Mouse (Mus musculus) embryonic facial prominence, embryonic 11.5 days (tissue): ENCODE measurements at regions not wholly inside any gene's neighbourhood (a gene's known extent, or its start where the extent isn't known, plus 50 kb on each side); places are given as distances from the start of the nearest gene placed in this dataset.

Experiments
- ATAC-seq: fragments of 200-750 bp; cut with Nextera tagmentation; replicated peaks from 2 replicates; pipeline ENCODE4 v1.8.0; 2017; ENCODE audit warnings: low read depth; ENCODE audit not compliant: insufficient number of reproducible peaks, low FRiP score, low TSS enrichment
- DNase-seq: peaks from one replicate; pipeline ENCODE4 v3.0.0-alpha.2; 2015; ENCODE audit warnings: low spot score
- H3K27ac ChIP-seq: fragments of 300-500 bp; sonication (generic); replicated peaks from 2 replicates; pipeline ENCODE4 v1.5.1; 2014; ENCODE audit warnings: mild to moderate bottlenecking, low read depth, low read length, control low read depth
- H3K27me3 ChIP-seq: fragments of 300-500 bp; sonication (generic); 2 replicates; pipeline ENCODE4 v1.6.1; 2014; ENCODE audit warnings: mild to moderate bottlenecking, low read length, moderate library complexity, mixed read lengths; ENCODE audit not compliant: control insufficient read depth, insufficient read depth
- H3K36me3 ChIP-seq: fragments of 300-500 bp; sonication (generic); replicated peaks from 2 replicates; pipeline ENCODE4 v1.6.1; 2014; ENCODE audit warnings: low read depth, mild to moderate bottlenecking, low read length, moderate library complexity, mixed read lengths; ENCODE audit not compliant: control insufficient read depth, insufficient read depth
- H3K4me1 ChIP-seq: fragments of 300-500 bp; sonication (generic); 2 replicates; pipeline ENCODE4 v1.6.1; 2014; ENCODE audit warnings: low read length, mixed read lengths; ENCODE audit not compliant: control insufficient read depth, insufficient read depth
- H3K4me2 ChIP-seq: fragments of 300-500 bp; sonication (generic); 2 replicates; pipeline ENCODE4 v1.6.1; 2014; ENCODE audit warnings: low read depth, mild to moderate bottlenecking, control low read depth, low read length, moderate library complexity
- H3K4me3 ChIP-seq: fragments of 300-500 bp; sonication (generic); 2 replicates; pipeline ENCODE4 v1.5.1; 2014; ENCODE audit warnings: low read depth, low read length, control low read depth
- H3K9ac ChIP-seq: fragments of 300-500 bp; sonication (generic); replicated peaks from 2 replicates; pipeline ENCODE4 v1.6.1; 2014; ENCODE audit warnings: mild to moderate bottlenecking, control low read depth, low read length
- H3K9me3 ChIP-seq: fragments of 300-500 bp; sonication (generic); replicated peaks from 2 replicates; pipeline ENCODE4 v1.6.1; 2016; ENCODE audit warnings: mild to moderate bottlenecking, low read length, inconsistent platforms, mixed read lengths; ENCODE audit not compliant: control insufficient read depth
- WGBS: fragments of 180-500 bp; shearing (Covaris S2); extraction: QIAGEN DNeasy Blood & Tissue Kit; methylation state at CpG from one replicate; pipeline ENCODE4 v1.1.7; 2014; 5-methylcytosine and 5-hydroxymethylcytosine counted together

DNA sequence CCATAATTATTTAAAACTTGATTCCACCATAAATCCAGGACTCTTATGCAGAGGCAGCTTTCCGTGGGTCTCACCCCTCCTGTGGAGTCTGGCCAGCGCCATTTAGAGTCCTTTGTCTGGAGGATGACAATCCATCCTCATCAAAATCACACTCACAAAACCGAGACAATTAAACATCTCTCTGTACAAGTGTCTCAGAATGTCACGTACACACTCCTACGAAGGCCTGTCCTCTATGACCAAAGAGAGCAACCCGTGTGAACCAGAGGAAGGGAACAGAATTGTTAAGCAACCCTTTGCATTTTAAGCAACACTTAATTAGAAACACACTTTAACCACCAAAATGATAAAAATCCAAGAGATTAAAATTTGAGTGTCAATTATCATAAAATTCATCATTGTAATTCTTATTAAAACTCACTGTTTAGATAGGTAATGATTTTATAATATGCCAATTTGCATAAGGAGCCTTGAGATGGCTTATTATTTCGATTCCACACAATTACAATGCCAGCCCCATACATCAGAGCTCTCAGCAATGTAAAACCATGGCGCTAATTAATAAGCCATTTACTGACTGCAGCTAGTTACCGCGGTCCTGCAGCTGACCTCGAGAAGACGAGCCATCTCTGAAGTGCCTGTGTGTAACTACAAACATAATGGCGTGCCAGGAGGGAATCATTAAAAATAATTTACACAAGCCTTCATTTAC, 325.0 kb upstream of the Irx1 start:
- WGBS, result 36% methylated on average over 13 of the region's 13 CpGs
- H3K36me3 ChIP-seq, result no peaks in the 10 kb centered on the region
- H3K4me3 ChIP-seq, result no peak overlapping the region
- no peak overlapping the region for H3K27ac ChIP-seq
- no peak for ATAC-seq
- DNase-seq, result no peak
- H3K9ac ChIP-seq, result no peak overlapping the region
- no peaks in the 10 kb centered on the region for H3K9me3 ChIP-seq
- no peak overlapping the region for H3K4me2 ChIP-seq
- peaks cover 2% of the 10 kb centered on the region; the same call in 1 of the 2 replicates for H3K27me3 ChIP-seq
- no peaks in the 10 kb centered on the region; the same call in 1 of the 2 replicates for H3K4me1 ChIP-seq

DNA sequence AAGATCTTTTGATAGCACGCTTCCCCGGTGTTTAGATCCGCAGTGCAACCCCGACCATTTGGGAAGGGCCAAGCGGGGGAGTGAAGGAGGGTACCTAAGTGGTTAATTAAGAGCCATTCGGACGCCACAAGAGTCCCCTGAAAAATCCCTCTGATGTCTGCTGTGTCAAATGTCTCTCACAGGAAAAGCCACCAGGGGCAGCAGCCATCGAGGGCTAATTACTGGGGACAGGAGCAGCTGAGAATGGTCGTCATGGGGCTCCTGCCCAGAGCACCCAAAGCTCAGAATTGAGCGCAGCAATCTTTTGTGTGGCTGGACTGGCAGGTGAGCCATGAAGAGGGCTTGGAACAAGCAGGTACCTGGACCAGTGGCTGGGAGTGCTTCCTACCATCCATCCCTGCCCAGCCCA, 325.6 kb upstream of the Irx1 start:
- Histone ChIP-seq H3K9me3 (no peaks in the 10 kb centered on the region), H3K4me3 (no peak overlapping the region), H3K27me3 (peaks cover 2% of the 10 kb centered on the region; the same call in 1 of the 2 replicates), H3K4me2 (no peak overlapping the region), H3K9ac (no peak overlapping the region), H3K27ac (no peak overlapping the region), H3K36me3 (no peaks in the 10 kb centered on the region), H3K4me1 (no peaks in the 10 kb centered on the region; the same call in 1 of the 2 replicates)
- WGBS, result 5% methylated on average over 10 of the region's 10 CpGs
- DNase-seq (peak; percentile 29), ATAC-seq (0 out of 2 replicates have a peak, but pooled peaks have one; percentile 41)

DNA sequence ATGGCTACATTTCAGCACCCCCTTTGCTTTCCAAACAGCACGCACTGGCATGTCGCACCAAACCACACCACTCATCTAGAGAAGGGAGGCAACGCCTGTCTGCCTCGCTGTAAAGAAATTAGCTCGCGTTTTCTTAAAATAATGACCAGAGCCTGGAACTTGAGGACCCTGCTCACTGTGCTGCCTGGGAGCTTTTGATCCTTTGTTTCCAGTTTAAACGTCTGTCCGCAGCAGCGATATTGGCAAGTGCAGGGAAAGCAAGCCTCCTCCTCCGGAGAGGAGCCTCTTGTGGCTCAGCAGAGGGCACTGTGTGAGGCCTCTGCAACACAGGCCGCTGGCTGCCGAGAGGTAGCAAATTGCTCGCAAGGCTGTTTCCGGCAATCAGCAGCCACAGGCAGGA, 328.8 kb upstream of the Irx1 start:
- Histone ChIP-seq H3K4me1 (no peaks in the 10 kb centered on the region; the same call in 1 of the 2 replicates), H3K36me3 (no peaks in the 10 kb centered on the region), H3K9ac (no peak overlapping the region), H3K9me3 (no peaks in the 10 kb centered on the region), H3K27me3 (peaks cover 2% of the 10 kb centered on the region; the same call in 1 of the 2 replicates), H3K27ac (no peak overlapping the region), H3K4me2 (peak overlapping the region; percentile 13; the same call in 1 of the 2 replicates), H3K4me3 (no peak overlapping the region)
- ATAC-seq (no peak), DNase-seq (peak; percentile 75)
- WGBS, result 2% methylated on average over 14 of the region's 14 CpGs

DNA sequence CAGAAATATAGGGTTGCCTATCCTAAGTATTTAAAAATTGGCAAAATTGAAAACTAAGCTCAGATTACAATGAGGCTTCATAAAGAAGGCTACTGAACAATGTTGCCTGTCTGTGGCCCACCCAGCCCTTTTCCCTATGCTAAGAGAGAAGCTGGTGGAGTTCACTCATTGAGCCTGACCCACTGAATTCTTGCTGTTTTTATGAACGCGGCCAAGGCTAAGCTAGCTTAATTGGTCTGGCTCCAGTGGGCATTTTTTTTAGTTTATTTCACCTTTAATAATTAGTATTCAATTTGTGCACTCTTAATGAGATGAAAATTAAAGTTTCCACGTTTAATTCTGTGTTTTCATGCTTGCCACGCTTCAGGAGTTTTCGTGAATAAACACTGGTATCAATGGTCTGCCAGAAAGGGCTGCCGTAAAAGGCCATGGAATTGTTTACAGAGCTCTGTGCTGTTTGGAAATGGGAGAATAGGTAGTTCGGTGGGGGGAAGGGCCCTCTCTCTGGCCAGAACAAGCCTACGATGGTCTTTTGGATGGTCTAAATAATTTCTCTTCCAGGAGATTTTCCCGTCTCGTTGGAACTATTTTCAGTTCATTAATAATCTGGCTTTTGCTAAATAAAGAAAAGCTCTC, 329.7 kb upstream of the Irx1 start:
- H3K4me3 ChIP-seq, result no peak overlapping the region
- no peak overlapping the region for H3K9ac ChIP-seq
- peaks cover 2% of the 10 kb centered on the region; the same call in 1 of the 2 replicates for H3K27me3 ChIP-seq
- H3K9me3 ChIP-seq, result no peaks in the 10 kb centered on the region
- no peak overlapping the region for H3K4me2 ChIP-seq
- DNase-seq (no peak), ATAC-seq (no peak)
- no peaks in the 10 kb centered on the region; the same call in 1 of the 2 replicates for H3K4me1 ChIP-seq
- WGBS, result 21% methylated on average over 10 of the region's 10 CpGs
- no peaks in the 10 kb centered on the region for H3K36me3 ChIP-seq
- H3K27ac ChIP-seq, result no peak overlapping the region

DNA sequence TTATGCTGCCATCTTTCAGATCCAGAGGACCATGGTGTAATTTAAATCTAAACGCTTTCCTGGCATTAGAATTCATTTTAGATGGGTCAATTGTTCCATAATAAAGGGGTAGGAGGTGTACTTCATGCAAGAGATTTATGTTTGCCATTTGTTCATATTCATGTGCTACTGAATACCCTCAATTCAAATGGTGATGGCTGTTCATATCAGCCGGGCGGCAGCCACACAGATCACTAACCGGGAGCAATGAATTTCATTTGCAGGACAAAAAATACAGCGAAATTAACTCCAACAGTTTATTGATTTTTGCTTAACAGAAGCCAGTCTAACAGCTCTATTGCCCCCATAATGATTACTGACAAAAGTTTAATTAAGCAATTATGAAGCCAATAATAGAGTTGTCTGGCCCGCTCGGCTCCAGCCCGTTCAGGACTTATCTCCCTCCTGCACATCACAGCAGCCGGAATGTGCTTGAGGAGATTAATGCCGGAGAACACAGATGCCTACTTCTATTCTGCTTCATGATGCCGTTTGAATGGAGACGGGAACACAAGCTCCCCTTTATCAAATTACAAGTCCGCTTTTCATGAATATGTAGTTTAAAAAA, 330.3 kb upstream of the Irx2 start:
- H3K27ac ChIP-seq, result no peak overlapping the region
- H3K4me3 ChIP-seq, result no peak overlapping the region
- H3K4me2 ChIP-seq, result no peak overlapping the region
- WGBS, result 48% methylated on average over 13 of the region's 13 CpGs
- H3K27me3 ChIP-seq, result no peaks in the 10 kb centered on the region
- ATAC-seq, result no peak
- H3K9ac ChIP-seq, result no peak overlapping the region
- no peaks in the 10 kb centered on the region for H3K4me1 ChIP-seq
- no peak for DNase-seq
- no peaks in the 10 kb centered on the region for H3K36me3 ChIP-seq
- H3K9me3 ChIP-seq, result no peaks in the 10 kb centered on the region

DNA sequence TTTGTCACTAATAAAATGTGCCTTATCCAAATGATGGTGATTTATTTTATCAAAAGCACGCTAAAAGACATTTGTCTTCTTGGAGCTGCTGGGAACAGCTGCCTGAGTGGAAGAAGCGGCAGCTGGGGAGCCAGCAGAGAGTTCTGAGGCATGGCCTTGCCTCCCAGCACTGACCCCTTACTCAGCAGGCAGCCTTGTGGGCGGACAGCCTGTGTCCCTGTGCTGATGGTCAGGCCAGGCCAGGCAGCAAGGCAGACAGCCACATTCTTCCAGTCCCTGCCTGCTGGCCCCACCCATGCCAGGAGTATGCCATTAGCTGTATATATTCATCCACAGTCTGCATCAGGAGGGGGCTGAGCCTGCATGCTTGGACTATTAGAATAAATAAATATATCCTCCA, 329.0 kb upstream of the Irx2 start:
- H3K9me3 ChIP-seq, result no peaks in the 10 kb centered on the region
- ATAC-seq (no peak), DNase-seq (no peak)
- H3K27me3 ChIP-seq, result no peaks in the 10 kb centered on the region
- no peak overlapping the region for H3K4me3 ChIP-seq
- no peak overlapping the region for H3K9ac ChIP-seq
- no peaks in the 10 kb centered on the region for H3K36me3 ChIP-seq
- no peak overlapping the region for H3K27ac ChIP-seq
- no peak overlapping the region for H3K4me2 ChIP-seq
- no peaks in the 10 kb centered on the region for H3K4me1 ChIP-seq
- WGBS, result 31% methylated on average over 3 of the region's 3 CpGs

DNA sequence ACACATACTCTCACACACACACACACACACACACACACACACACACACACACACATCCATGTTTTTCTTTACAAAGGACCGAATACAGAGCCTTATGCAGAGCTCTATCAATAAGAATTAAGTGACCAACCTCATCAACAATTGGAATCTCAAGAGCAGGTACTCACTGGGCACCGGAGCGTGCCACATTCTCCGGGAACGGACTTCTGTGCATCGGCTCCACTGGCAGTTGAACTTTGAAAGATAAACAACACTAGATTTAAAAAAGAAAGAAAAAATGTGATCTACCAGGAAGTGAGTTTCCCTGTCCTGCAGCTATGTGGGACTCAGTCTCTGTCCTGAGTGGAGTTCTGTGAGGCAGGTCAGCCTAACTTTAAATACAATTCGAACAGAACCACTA, 327.5 kb upstream of the Irx2 start:
- Histone ChIP-seq H3K4me2 (no peak overlapping the region), H3K36me3 (no peaks in the 10 kb centered on the region), H3K9ac (no peak overlapping the region), H3K4me3 (no peak overlapping the region), H3K9me3 (no peaks in the 10 kb centered on the region), H3K4me1 (no peaks in the 10 kb centered on the region), H3K27ac (no peak overlapping the region), H3K27me3 (no peaks in the 10 kb centered on the region)
- 79% methylated on average over 7 of the region's 7 CpGs for WGBS
- DNase-seq (no peak), ATAC-seq (no peak)

DNA sequence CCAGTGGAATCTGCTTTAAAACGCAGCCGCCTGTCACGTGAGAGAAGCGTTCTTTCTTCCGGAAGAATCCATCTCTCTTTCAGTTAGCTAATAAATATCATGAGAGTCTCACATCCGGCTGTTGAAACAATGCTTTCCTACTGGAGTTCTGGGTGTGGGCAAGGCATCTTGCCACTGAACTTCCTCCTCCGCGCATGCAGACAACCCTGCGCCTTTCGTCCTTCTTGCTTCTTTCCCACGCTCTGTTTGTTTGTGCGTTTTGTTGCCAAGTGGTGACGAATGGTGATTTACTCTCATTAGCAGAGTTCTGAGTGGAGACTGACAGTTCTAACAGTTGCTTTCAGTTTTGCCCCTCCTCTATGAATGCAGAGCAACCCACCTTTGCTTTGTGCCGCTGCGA, 326.8 kb upstream of the Irx2 start:
- no peaks in the 10 kb centered on the region for H3K9me3 ChIP-seq
- no peak overlapping the region for H3K27ac ChIP-seq
- H3K27me3 ChIP-seq, result no peaks in the 10 kb centered on the region
- H3K9ac ChIP-seq, result no peak overlapping the region
- H3K4me2 ChIP-seq, result no peak overlapping the region
- no peaks in the 10 kb centered on the region for H3K36me3 ChIP-seq
- no peak for ATAC-seq
- no peaks in the 10 kb centered on the region for H3K4me1 ChIP-seq
- DNase-seq, result no peak
- H3K4me3 ChIP-seq, result no peak overlapping the region
- 79% methylated on average over 15 of the region's 15 CpGs for WGBS
